Mouse (Mus musculus): ENCODE data around the gene Hax1. TPM values are rescaled to one million over a fixed set of nuclear protein-coding genes. Genes with fewer than 3 reads are reported as not detected.

Gene Hax1
- total RNA-seq, 2 experiments from 2014 or later, result 91.7 to 93.8 TPM

DNA sequence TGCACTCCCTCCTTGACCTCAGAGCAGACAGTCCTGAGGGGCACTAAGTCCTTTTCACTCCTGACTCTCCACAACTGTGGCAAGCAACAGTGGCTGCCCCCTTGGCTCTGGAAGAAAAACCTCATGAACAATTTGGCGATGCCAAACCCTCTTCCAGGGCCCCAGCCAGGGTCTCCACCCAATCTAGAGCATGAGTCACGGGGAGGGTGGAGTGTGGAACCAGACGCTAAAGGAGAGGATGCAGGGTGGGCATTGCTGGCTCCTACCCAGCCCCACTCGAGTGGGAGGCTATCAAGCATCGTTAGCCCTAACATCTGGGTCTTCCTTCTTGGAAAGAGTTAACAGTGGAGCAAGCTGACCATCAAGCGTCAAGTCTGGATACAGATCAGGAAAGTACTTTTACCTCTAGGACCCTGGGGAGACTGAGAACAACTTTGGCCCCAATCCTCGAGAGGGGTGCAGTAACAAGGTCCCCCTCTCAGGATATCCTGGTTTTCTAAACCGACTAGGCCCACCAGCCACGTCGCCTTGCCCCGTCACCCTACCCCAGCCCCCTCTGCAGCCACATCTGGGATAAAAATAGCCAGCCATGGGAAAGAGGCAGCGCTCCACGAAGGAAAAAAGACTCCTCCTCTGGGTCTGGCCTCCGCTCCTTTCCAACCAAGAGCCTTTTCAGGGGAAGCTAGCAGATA lies 36.4 kb downstream of the Hax1 start:
- DNase-seq (ENCODE audit: low spot score in 2 of 2), result no peak

DNA sequence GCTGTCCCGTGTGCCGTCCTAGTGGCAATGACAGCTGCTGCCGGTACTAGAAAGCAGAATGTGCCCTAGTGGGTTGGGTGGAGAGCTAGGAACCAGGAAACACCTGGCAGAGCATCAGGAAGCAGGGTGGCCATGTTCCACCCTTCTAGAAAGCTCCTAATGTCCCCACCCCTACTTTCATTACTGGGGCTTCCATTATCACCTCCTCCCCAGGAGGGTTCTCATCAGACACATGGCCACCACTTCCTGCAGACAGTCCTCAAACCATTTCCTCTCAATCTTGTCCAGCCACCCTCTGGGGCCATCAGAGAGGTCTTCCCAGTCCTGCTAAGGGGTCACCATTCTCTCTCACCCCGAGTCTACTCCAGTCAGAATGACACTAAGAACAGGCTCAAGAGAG lies 37.1 kb downstream of the Hax1 start:
- DNase-seq (ENCODE audit: low spot score in 2 of 2), result no peak

DNA sequence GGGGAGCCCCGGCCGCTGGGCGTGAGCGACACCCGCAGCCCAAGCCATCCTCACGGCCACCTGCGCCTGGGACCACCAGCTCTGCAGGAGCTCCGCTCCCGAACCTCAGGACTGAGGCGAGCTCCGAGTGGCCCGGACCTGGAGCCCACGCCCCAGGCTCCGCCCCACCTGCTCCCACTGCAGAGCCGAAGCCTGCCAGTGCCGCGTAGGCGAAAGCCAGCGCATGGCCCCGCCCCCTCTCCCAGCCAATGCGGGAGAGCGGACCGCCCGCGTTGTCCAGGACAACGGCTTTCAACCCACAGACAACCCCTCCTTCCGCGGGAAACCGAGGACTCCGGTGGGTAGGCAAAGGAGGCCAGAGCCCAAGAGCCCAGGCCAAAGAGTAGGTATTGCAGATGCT lies 38.1 kb downstream of the Hax1 start:
- DNase-seq (ENCODE audit: low spot score in 2 of 2), result peak; percentile 94 to 96

DNA sequence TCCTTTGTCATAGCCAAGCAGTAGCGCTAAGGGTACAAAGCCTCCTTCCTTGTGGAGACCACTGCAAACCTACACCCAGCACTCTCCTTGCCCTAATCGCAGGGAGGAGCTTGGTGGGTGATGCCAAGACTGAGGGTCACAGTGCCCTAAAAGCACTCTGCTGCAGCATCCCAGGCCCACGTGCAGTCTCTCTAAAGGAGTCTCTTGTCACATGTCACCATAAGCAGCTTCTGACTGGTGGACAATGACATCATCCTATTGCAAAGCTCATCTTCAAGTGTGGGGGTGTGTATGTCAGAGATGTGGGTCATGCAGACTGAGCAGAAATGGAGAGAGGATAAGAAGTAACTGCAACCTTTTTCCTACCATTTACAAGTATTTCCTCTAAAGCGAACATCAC lies 39.1 kb downstream of the Hax1 start:
- DNase-seq (ENCODE audit: low spot score in 2 of 2), result peak in 1 of 2 experiments; percentile 73

DNA sequence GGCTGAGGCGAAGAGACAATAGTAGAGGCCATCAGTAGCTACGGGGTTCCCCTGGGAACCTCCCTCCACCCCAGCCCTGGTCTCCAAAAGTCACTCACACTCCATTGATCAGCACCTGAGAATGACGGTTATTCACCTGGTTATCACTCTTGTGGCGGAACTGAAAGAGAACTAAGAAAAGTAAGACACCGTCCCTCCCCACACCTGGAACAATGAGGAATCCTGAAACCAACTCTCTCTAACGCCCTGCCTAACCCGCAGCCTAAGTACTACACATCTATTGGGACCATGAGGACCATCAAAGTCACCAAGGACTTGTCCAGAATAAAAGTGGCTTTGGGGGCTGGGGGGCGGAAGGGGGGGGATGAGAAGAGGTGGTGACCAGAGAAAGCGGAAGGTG lies 40.7 kb downstream of the Hax1 start:
- no peak for DNase-seq (ENCODE audit: low spot score in 2 of 2)

DNA sequence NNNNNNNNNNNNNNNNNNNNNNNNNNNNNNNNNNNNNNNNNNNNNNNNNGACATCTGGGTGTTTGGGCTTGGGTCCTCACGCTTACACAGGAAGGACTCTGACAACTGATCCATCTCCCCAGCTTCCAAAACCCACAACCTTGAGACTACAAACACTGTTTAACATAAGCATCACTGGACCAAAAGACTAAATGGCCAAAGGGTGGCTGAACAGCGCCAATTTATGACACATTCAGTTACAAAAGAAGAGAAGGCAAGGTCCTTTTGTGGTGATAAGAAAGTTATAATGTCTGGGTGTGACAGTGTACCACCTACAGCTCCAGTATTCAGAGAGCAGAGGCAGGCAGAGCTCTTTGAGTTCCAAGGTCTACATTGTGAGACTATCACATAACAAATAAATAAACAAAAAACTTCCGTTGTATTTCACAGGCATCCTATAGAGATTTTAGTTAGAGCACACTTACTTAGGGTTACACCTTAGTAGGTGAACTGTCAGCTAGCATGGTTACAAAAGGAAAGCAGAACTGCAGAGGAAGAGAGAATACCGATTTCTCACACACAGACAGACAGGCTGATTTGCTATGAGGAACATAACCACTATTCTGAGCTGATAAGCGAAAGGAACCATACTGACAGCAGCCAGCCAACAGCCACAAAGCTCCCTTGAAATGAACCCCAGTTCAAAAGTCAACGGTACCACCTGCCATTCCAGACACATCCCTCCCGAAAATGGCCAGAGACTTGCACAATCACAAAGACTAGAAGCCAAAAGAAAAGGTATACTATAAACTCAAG lies 42.2 kb downstream of the Hax1 start:
- no peak for DNase-seq (ENCODE audit: low spot score in 2 of 2)

DNA sequence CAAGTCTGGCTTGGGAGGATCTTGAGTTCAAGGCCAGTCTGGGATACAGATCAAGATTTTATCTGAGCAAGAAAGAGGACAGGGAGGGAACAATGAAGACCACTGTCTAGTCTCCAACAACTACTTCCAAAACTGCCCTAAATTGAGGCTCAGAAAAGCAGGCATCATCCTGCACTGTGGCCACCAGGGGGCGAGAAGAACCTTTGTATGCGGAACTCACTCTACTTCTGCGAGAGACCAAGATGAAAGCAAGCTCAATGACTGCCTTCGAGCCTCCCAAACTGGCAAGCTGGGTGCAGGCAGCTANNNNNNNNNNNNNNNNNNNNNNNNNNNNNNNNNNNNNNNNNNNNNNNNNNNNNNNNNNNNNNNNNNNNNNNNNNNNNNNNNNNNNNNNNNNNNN lies 45.2 kb downstream of the Hax1 start:
- DNase-seq (ENCODE audit: low spot score in 2 of 2), result peak; percentile 64 to 89

DNA sequence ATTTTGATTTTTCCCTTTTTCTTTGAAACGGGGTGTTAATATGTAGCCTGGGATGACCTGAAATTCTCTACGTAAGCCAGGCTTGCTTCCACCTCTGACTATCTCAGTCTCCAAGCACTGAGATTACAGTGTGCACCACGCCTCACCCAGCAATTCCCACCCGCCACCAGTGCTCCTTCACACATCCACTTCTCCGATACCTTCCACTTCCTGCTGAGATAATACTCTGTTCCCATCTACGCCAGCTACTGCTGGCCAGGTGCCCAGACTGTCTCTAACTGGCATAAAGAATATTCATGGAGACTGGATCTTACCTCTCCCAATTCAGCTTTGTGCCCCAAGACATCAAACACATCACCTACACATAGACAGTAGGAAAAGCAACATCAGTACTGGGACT lies 49.9 kb downstream of the Hax1 start:
- no peak for DNase-seq (ENCODE audit: low spot score in 2 of 2)

DNA sequence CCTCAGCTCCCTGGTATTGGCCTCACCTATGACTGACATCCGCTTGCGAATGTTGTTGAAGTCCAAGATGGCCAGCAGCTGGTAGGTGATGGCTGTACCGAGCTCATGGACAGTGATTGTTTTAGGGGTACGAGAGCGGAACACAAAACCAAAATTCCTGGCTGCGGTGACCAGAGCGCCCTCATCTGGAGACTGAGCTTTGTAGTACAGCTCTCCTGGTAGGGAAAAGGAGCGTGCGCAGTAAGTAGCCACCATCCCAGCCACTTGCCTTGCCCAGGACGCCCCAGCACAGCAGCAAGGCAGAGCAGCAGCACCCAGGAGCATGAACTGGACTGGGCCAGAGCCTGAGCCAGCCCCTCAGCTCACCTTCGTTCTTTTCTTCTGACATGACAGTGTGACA lies 50.6 kb downstream of the Hax1 start:
- DNase-seq (ENCODE audit: low spot score in 2 of 2), result no peak

Small RNA genes within 50 kb of the gene (microRNA-seq; reads per million reads assigned to microRNA genes)
- 0 reads per million in 2 experiments for gene Mir7669

Other genes with a start within 250 kb of the Hax1 start
- gene Chrnb2, start 234.1 kb downstream of the Hax1 start, total RNA-seq (2021), result 10 to 100 TPM; 31.3 to 31.5 TPM
- gene Ube2q1, start 225.2 kb downstream of the Hax1 start, total RNA-seq (2021), result 10 to 100 TPM; 94.7 to 96.2 TPM
- gene She, start 167.4 kb downstream of the Hax1 start, total RNA-seq (2021), result 1 to 10 TPM; 2.6 to 2.9 TPM
- 1 to 10 TPM; 6.5 to 7.2 TPM for gene Il6ra, start 85.6 kb downstream of the Hax1 start, total RNA-seq (2021)
- gene Atp8b2, start 35.3 kb downstream of the Hax1 start, total RNA-seq (2021), result 10 to 100 TPM; 88.0 to 91.6 TPM
- gene 4933434E20Rik, start 52.9 kb upstream of the Hax1 start, total RNA-seq (2021), result 10 to 100 TPM; 92.5 to 95.2 TPM
- gene Ubap2l, start 53.8 kb upstream of the Hax1 start, total RNA-seq (2021), result 100 to 1,000 TPM; 166 to 176 TPM
- gene Tpm3, start 73.9 kb upstream of the Hax1 start, total RNA-seq (2021), result 100 to 1,000 TPM; 170 to 172 TPM
- under 1 TPM; 0.28 to 0.32 TPM for gene Nup210l, start 105.4 kb upstream of the Hax1 start, total RNA-seq (2021)
- 1,000 to 10,000 TPM in 1 of 2 experiments, 100 to 1,000 TPM in 1; 993 to 1,005 TPM for gene Rps27, start 214.9 kb upstream of the Hax1 start, total RNA-seq (2021)
- gene Rab13, start 214.9 kb upstream of the Hax1 start, total RNA-seq (2021), result 10 to 100 TPM in 1 of 2 experiments, 1 to 10 TPM in 1; 9.4 to 10.4 TPM
- 10 to 100 TPM; 44.1 to 46.2 TPM for gene Jtb, start 232.8 kb upstream of the Hax1 start, total RNA-seq (2021)
- under 1 TPM in 1 of 2 experiments, not detected in 1; 0.41 TPM for gene Creb3l4, start 244.7 kb upstream of the Hax1 start, total RNA-seq (2021)
- gene Slc39a1, start 249.4 kb upstream of the Hax1 start, total RNA-seq (2021), result 10 to 100 TPM; 39.0 to 45.3 TPM